Mouse (Mus musculus) embryonic fibroblast, embryonic 13.5 days (primary cell): ENCODE results near the gene Tmem132a. TPM values are rescaled to one million over a fixed set of nuclear protein-coding genes. Genes with fewer than 3 reads are reported as not detected.

Experiments used
- H3K27ac ChIP-seq: 2 replicates; pipeline ENCODE4 v1.5.1; 2012; ENCODE audit warnings: low read length, control low read depth, inconsistent platforms; ENCODE audit not compliant: insufficient read depth
- H3K4me1 ChIP-seq: 2 replicates; pipeline ENCODE4 v1.6.1; 2011; ENCODE audit warnings: low read length; ENCODE audit not compliant: control insufficient read depth, insufficient read depth
- H3K4me3 ChIP-seq: 2 replicates; pipeline ENCODE4 v1.5.1; 2011; ENCODE audit warnings: mild to moderate bottlenecking, control low read depth, low read length; ENCODE audit not compliant: insufficient read depth
- CTCF ChIP-seq: IDR thresholded peaks from 2 replicates; pipeline ENCODE4 v1.5.1; 2011; ENCODE audit warnings: mild to moderate bottlenecking, control low read depth, low read length, moderate library complexity, borderline replicate concordance; ENCODE audit not compliant: insufficient read depth
- POLR2A ChIP-seq: IDR thresholded peaks from 2 replicates; pipeline ENCODE4 v1.6.1; 2011; ENCODE audit warnings: low read depth, mild to moderate bottlenecking, control low read depth, low read length, moderate library complexity
- polyA plus RNA-seq: library from polyadenylated mRNA; stranded (reverse); fragments of >200 nt; gene quantifications from 2 replicates; pipeline ENCODE4 v1.2.4, GENCODE M21; 2011; ENCODE audit warnings: low read depth; ENCODE audit not compliant: missing spikeins, insufficient read length

Gene Tmem132a
- polyA plus RNA-seq, 1 experiment, result 37.5 TPM

DNA sequence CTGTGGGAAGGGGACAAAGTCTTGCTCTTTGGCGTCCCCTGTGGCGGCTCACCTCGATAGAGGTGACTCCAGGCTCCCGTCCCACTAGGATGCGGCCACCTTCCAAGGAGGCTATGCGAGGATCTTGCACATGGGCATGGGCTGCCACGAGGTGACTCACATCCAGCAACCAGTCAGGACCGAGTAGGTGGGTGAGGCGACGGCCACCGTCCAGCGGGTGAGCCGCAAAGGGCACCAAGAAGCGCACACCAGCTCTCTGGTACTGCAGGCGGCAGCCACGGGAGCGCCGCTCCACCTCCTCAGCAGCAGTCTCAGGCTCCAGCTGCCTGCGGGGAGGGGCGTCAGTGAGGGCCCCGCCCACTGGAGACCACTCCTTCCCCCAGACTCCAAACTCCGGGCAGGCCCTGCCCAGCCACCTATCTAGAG is 9.7 kb downstream of the Tmem132a start:
- H3K4me1 ChIP-seq, result no peaks in the 10 kb centered on the region
- H3K4me3 ChIP-seq, result no peak overlapping the region
- TF ChIP-seq CTCF (no peak), POLR2A (no peak)
- H3K27ac ChIP-seq, result no peak overlapping the region

DNA sequence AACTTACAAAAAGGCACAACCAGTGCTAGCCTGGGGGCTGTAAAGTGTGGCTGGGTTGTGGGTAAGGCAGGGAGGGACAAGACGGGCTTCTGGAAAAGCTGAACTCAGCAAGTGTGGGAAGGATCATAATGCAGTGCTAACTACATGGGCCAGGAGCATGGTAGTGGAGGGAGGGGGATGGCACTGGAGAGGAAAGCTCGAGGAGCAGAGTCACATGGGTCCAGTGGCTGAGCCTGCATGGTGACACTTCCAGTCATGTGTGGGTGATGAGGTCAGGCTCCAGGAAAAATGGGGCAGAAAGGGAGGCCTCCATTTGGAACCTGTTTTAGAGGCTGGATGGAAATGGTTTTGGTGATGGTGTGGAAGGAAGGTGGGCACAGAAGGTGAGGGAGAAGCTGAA is 13.2 kb downstream of the Tmem132a start:
- TF ChIP-seq CTCF, result no peak
- no peak for TF ChIP-seq POLR2A
- Histone ChIP-seq H3K27ac (no peak overlapping the region), H3K4me1 (no peaks in the 10 kb centered on the region), H3K4me3 (no peak overlapping the region)

- Histone ChIP-seq H3K4me1 (no peaks in the 10 kb centered on the region), H3K27ac (no peak overlapping the region), H3K4me3 (no peak overlapping the region)
- TF ChIP-seq CTCF, result no peak
- no peak for TF ChIP-seq POLR2A
These were observed 14.3 kb downstream of the Tmem132a start for GRCm38 (mm10) chr19:10855422-10855821.

DNA sequence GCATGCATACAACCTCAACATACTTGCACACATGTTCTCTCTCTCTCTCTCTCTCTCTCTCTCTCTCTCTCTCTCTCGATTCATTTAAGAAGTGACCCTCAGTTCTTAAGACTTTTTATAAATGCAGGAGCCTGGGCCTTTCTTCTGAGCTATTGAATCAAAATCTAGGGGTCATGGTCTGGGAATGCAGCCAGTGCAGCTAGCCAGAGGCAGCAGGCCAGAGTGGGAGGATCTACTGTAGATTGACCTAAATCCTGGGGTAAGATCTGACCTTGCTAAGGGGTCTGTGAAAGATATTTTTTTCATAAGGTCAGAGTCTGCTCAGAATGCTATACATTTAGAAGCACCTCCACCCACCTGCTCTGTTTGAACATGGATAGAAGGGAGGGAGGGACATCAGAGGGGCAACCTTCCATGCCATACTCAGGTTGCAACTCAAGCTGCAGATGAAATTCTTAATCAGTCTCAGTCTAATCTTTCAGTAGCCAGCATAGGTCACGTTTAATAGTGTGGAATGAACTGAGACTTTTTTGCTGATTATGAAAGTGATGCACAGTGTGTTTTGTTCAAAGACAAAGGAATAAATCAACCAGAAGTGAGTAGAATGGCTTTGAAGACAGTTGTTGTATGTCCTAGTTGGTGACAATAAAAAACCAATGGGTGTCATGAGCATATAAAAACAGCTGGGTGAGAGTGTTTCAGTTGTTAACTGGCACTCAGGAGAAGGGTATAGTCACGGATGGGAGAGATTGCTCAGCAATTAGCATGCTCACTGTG is 22.2 kb downstream of the Tmem132a start:
- H3K27ac ChIP-seq, result no peak overlapping the region
- TF ChIP-seq CTCF (no peak), POLR2A (no peak)
- no peaks in the 10 kb centered on the region for H3K4me1 ChIP-seq
- no peak overlapping the region for H3K4me3 ChIP-seq

GRCm38 (mm10) chr19:10846150-10846549 is 23.6 kb downstream of the Tmem132a start:
- no peak overlapping the region for H3K4me3 ChIP-seq
- no peaks in the 10 kb centered on the region for H3K4me1 ChIP-seq
- no peak overlapping the region for H3K27ac ChIP-seq
- no peak for TF ChIP-seq CTCF
- TF ChIP-seq POLR2A, result no peak

GRCm38 (mm10) chr19:10845454-10845853 is 24.3 kb downstream of the Tmem132a start:
- Histone ChIP-seq H3K4me1 (no peaks in the 10 kb centered on the region), H3K27ac (no peak overlapping the region), H3K4me3 (no peak overlapping the region)
- TF ChIP-seq POLR2A (no peak), CTCF (no peak)

- TF ChIP-seq CTCF (no peak), POLR2A (no peak)
- no peak overlapping the region for H3K27ac ChIP-seq
- no peak overlapping the region for H3K4me3 ChIP-seq
- no peaks in the 10 kb centered on the region for H3K4me1 ChIP-seq
These were observed 25.5 kb downstream of the Tmem132a start for GRCm38 (mm10) chr19:10844206-10844605.

GRCm38 (mm10) chr19:10842914-10843313 is 26.8 kb downstream of the Tmem132a start:
- Histone ChIP-seq H3K4me1 (no peaks in the 10 kb centered on the region), H3K27ac (no peak overlapping the region), H3K4me3 (no peak overlapping the region)
- no peak for TF ChIP-seq POLR2A
- TF ChIP-seq CTCF, result no peak

DNA sequence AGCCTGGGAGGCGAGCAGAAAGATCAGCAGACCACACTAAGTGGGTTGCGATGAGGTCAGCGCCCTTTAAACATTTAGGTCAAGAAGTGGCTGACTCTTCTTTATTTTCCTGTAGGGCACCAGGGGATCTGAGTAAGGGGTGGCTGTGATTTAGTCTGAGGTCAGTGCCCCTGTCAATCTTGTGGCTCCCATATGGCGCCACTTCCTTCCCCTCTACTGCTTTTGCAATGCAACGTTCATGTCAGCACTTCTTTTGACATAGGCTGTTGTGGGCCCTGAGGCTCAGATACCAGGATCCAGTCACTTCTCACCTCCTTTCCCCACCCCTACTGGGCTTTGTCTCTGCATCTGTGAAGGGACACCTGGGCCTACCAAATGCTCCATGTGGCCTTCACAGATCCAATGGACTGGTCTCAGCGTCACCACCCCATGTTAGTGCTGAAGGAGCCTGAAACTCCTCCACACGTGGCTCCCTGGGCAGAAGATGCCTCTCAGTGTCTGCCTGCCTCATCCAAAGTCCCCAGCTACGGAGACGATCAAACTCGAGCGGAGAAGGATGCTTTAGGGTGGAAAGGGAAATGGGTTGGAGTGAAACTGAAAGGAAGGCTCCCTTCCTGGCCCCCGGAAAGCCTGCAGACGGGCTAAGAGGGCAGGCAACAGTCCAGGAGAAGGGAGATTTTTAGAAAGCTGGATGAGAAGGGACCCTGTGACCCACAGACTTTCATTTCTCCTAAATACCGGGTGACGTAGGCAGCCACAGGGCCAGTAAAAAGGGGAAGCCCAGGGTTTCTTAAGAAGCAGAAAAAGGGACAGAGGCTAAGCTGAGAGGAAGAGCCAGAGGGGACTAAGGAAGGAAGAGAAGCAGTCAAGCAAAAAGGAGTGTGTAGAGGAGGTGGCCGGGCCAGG is 27.8 kb downstream of the Tmem132a start:
- TF ChIP-seq CTCF (no peak), POLR2A (no peak)
- no peaks in the 10 kb centered on the region for H3K4me1 ChIP-seq
- H3K4me3 ChIP-seq, result no peak overlapping the region
- no peak overlapping the region for H3K27ac ChIP-seq
